In the genomic region with DNA sequence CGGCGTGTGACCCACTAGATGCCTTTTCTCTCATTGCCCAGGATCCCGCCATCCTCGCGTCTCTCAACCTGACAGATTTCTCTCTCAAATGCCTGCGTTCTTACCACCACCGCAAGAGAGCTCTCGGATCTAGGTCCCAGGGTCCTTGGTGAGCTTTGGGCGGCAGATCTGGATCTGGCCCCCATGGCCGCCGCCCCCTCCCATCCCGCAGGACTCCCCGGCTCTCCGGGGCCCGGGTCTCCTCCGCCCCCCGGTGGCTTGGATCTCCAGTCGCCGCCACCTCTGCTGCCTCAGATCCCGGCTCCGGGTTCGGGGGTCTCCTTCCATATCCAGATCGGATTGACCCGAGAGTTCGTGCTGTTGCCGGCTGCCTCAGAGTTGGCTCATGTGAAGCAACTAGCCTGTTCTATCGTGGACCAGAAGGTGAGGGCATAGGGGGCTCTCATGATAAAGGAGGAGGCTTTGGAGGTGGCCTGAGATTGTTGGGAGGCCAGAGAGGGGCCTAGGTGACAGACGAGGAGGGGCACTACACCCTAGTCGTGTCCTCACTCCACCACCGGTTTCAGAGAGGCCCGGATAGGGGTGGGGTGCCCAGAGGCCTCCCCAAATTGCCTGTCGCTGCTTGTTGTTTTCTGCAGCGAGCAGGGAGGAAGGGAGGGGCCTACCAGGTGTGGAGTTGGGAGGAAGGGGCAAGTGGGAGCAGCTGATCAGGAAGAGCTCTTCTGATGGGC, we compare ENCODE assay signal across 8 mouse cellular contexts. TPM values are rescaled to one million over a fixed set of nuclear protein-coding genes. Genes with fewer than 3 reads are reported as not detected.
DNase-seq lines count a peak whose midpoint lies in the region; ATAC-seq and TF ChIP-seq lines count a peak whose summit lies in the region.

No protein-coding gene starts in this region.

- H3K27me3 ChIP-seq in kidney, adult 2 months (replicated peaks; ENCODE audit: control insufficient read depth, insufficient read depth, low read length): no peaks in the 10 kb centered on the region
- H3K27me3 ChIP-seq in lung, embryonic 16.5 days (ENCODE audit: control insufficient read depth, insufficient read depth, low read depth, low read length): no peaks in the 10 kb centered on the region

- peak overlapping the region; percentile 67 for H3K27ac ChIP-seq in kidney, adult 2 months (ENCODE audit: insufficient read depth, low read depth, low read length)
- peak overlapping the region; percentile 94 for H3K27ac ChIP-seq in lung, embryonic 16.5 days (ENCODE audit: low read length)

- no peak for ATAC-seq in lung, embryonic 16.5 days (ENCODE audit: low read depth)
- ATAC-seq in erythroid progenitor cell, adult 5-6 weeks (replicated peaks; ENCODE audit: low FRiP score, poor library complexity, severe bottlenecking): no peak

- DNase-seq in CD4-positive helper T cell, adult 2 months (ENCODE audit: low read depth, low spot score): peak; percentile 72
- peak; percentile 34 for DNase-seq in Muller cell, postnatal 12 days (ENCODE audit: inconsistent ontology term)
- DNase-seq in heart, adult 8-10 months (ENCODE audit: low spot score): peak; percentile 53
- DNase-seq in kidney, adult 2 months: peak; percentile 62
- peak; percentile 46 for DNase-seq in retina, postnatal 1 day
- DNase-seq in cerebellum, postnatal 36 days: no peak

- H3K9me3 ChIP-seq in lung, embryonic 16.5 days (ENCODE audit: control insufficient read depth, low read length): no peaks in the 10 kb centered on the region

- H3K9ac ChIP-seq in lung, embryonic 16.5 days (ENCODE audit: low read length): peak overlapping the region; percentile 94

- no peaks in the 10 kb centered on the region for H3K36me3 ChIP-seq in kidney, adult 2 months (ENCODE audit: control insufficient read depth, insufficient read depth, low read length)
- H3K36me3 ChIP-seq in lung, embryonic 16.5 days (ENCODE audit: control insufficient read depth, insufficient read depth, low read length): peaks cover 18% of the 10 kb centered on the region

- TF ChIP-seq CTCF in kidney, adult 2 months (conservative IDR thresholded peaks at IDR 0.05; ENCODE audit: insufficient read depth, insufficient read length, low read depth, low read length): no peak

- peak overlapping the region; percentile 100 for H3K4me2 ChIP-seq in lung, embryonic 16.5 days (ENCODE audit: low read depth, low read length)

- H3K4me3 ChIP-seq in kidney, adult 2 months (ENCODE audit: insufficient read depth, low read depth, low read length): peak overlapping the region; percentile 83
- peak overlapping the region; percentile 77 for H3K4me3 ChIP-seq in lung, embryonic 16.5 days (ENCODE audit: low read length)

- 4% methylated on average over 33 of the region's 33 CpGs for WGBS in kidney, adult 2 months
- 1% methylated on average over 33 of the region's 33 CpGs for WGBS in lung, embryonic 16.5 days

- TF ChIP-seq POLR2A in kidney, adult 2 months (IDR thresholded peaks at IDR 0.05; ENCODE audit: low read depth, low read length): no peak

- H3K4me1 ChIP-seq in kidney, adult 2 months (ENCODE audit: control insufficient read depth, insufficient read depth, low read length): 0 out of 2 replicates have a peak, but pooled peaks cover 5% of the 10 kb centered on the region
- H3K4me1 ChIP-seq in lung, embryonic 16.5 days (replicated peaks; ENCODE audit: control insufficient read depth, insufficient read depth, low read length): peaks cover 33% of the 10 kb centered on the region

RNA-seq across cellular contexts. Expression of a gene that starts 0.9 kb away (rescaled TPM):
- 10 to 100 TPM; 13.1 to 16.7 (median 14.8) TPM for total RNA-seq in heart, adult 8-10 months (2022)
- polyA plus RNA-seq in kidney, adult 2 months (2012; rRNA removed): 18.3 and 23.3 TPM in 2 replicates
- polyA plus RNA-seq in lung, embryonic 16.5 days (2015; fragmentation: Nextera tagmentation; extraction: Ambion mirVana): 21.7 and 23.3 TPM in 2 replicates
- total RNA-seq in erythroid progenitor cell, adult 5-6 weeks (2015; ENCODE audit: low replicate concordance): 8.3 and 18.4 TPM in 2 replicates
- 3.8 and 4.9 TPM in 2 replicates for total RNA-seq in erythroid progenitor cell, adult 5-6 weeks (2017; ENCODE audit: low replicate concordance)

RNA-seq across cellular contexts. Expression of a gene that starts 27.1 kb away (rescaled TPM):
- 10 to 100 TPM; 47.3 to 56.4 (median 53.0) TPM for total RNA-seq in heart, adult 8-10 months (2022)
- 31.0 and 33.9 TPM in 2 replicates for polyA plus RNA-seq in kidney, adult 2 months (2012; rRNA removed)
- polyA plus RNA-seq in lung, embryonic 16.5 days (2015; fragmentation: Nextera tagmentation; extraction: Ambion mirVana): 28.1 and 28.9 TPM in 2 replicates
- 6.5 and 7.5 TPM in 2 replicates for total RNA-seq in erythroid progenitor cell, adult 5-6 weeks (2015; ENCODE audit: low replicate concordance)
- total RNA-seq in erythroid progenitor cell, adult 5-6 weeks (2017; ENCODE audit: low replicate concordance): 4.9 and 19.6 TPM in 2 replicates

RNA-seq across cellular contexts. Expression of a gene that starts 27.9 kb away (rescaled TPM):
- 10 to 100 TPM; 47.9 to 61.2 (median 49.1) TPM for total RNA-seq in heart, adult 8-10 months (2022)
- polyA plus RNA-seq in kidney, adult 2 months (2012; rRNA removed): 94.4 and 116 TPM in 2 replicates
- polyA plus RNA-seq in lung, embryonic 16.5 days (2015; fragmentation: Nextera tagmentation; extraction: Ambion mirVana): 87.1 and 92.1 TPM in 2 replicates
- total RNA-seq in erythroid progenitor cell, adult 5-6 weeks (2015; ENCODE audit: low replicate concordance): 75.0 and 87.2 TPM in 2 replicates
- total RNA-seq in erythroid progenitor cell, adult 5-6 weeks (2017; ENCODE audit: low replicate concordance): 76.9 and 128 TPM in 2 replicates

RNA-seq across cellular contexts. Expression of a gene that starts 31.5 kb away (rescaled TPM):
- total RNA-seq in heart, adult 8-10 months (2022): 1 to 10 TPM; 8.0 to 9.5 (median 8.6) TPM
- polyA plus RNA-seq in kidney, adult 2 months (2012; rRNA removed): 5.5 and 7.5 TPM in 2 replicates
- 2.1 and 2.2 TPM in 2 replicates for polyA plus RNA-seq in lung, embryonic 16.5 days (2015; fragmentation: Nextera tagmentation; extraction: Ambion mirVana)
- total RNA-seq in erythroid progenitor cell, adult 5-6 weeks (2015; ENCODE audit: low replicate concordance): not detected in 2 replicates
- not detected in 2 replicates for total RNA-seq in erythroid progenitor cell, adult 5-6 weeks (2017; ENCODE audit: low replicate concordance)

RNA-seq across cellular contexts. Expression of a gene that starts 48.0 kb away (rescaled TPM):
- 1 to 10 TPM; 1.0 to 1.5 (median 1.1) TPM for total RNA-seq in heart, adult 8-10 months (2022)
- polyA plus RNA-seq in kidney, adult 2 months (2012; rRNA removed): 3.6 and 3.7 TPM in 2 replicates
- 12.9 and 13.0 TPM in 2 replicates for polyA plus RNA-seq in lung, embryonic 16.5 days (2015; fragmentation: Nextera tagmentation; extraction: Ambion mirVana)
- not detected in 2 replicates for total RNA-seq in erythroid progenitor cell, adult 5-6 weeks (2015; ENCODE audit: low replicate concordance)
- not detected in 2 replicates for total RNA-seq in erythroid progenitor cell, adult 5-6 weeks (2017; ENCODE audit: low replicate concordance)

Comparison
In these comparisons a context has a peak if more than half of its experiments do, and no peak if none do; other contexts are left out.
1. DNase-seq: peak in CD4-positive helper T cell, adult 2 months (single experiment), Muller cell, postnatal 12 days (single experiment), heart, adult 8-10 months (single experiment), kidney, adult 2 months (single experiment) and retina, postnatal 1 day (single experiment); none in cerebellum, postnatal 36 days (0 of 2).